Mouse (Mus musculus): ENCODE measurements around the gene Hs3st1.
A peak's percentile ranks its signal among the peaks of the same experiment; 100 is the strongest.
"Not testable (repeated sequence)": the region's sequence is repeated elsewhere in the genome, so short reads cannot be mapped to it uniquely, and the experiment has no call there.

Hs3st1 gene

GRCm38 (mm10) chr5:39755375-39755774, at the start of gene Hs3st1:
TSS of gene Hs3st1 (minus strand) at chr5:39755475.
- DNase-seq (ENCODE audit: low spot score): not testable (repeated sequence)

- no peak for DNase-seq (ENCODE audit: low spot score)
Measured at GRCm38 (mm10) chr5:39804663-39805062, 49.4 kb upstream of the Hs3st1 start.

GRCm38 (mm10) chr5:39803941-39804340, 48.7 kb upstream of the Hs3st1 start:
- no peak for DNase-seq (ENCODE audit: low spot score)

- DNase-seq (ENCODE audit: low spot score): peak; percentile 23
Measured at GRCm38 (mm10) chr5:39803457-39803856, 48.2 kb upstream of the Hs3st1 start.

- DNase-seq (ENCODE audit: low spot score): no peak
Measured at GRCm38 (mm10) chr5:39802110-39802509, 46.8 kb upstream of the Hs3st1 start.

GRCm38 (mm10) chr5:39777094-39777710, 21.9 kb upstream of the Hs3st1 start:
- peak; percentile 2 for DNase-seq (ENCODE audit: low spot score)

- DNase-seq (ENCODE audit: low spot score): no peak
Measured at GRCm38 (mm10) chr5:39771680-39772348, 16.5 kb upstream of the Hs3st1 start.

- DNase-seq (ENCODE audit: low spot score): no peak
Measured at GRCm38 (mm10) chr5:39761682-39762456, 6.6 kb upstream of the Hs3st1 start.

GRCm38 (mm10) chr5:39758890-39759475, 3.7 kb upstream of the Hs3st1 start:
- no peak for DNase-seq (ENCODE audit: low spot score)

GRCm38 (mm10) chr5:39736843-39737242, 18.4 kb downstream of the Hs3st1 start:
- no peak for DNase-seq (ENCODE audit: low spot score)

GRCm38 (mm10) chr5:39733750-39734443, 21.4 kb downstream of the Hs3st1 start:
- no peak for DNase-seq (ENCODE audit: low spot score)

- no peak for DNase-seq (ENCODE audit: low spot score)
Measured at GRCm38 (mm10) chr5:39733013-39733749, 22.1 kb downstream of the Hs3st1 start.

GRCm38 (mm10) chr5:39715694-39716550, 39.4 kb downstream of the Hs3st1 start:
- DNase-seq (ENCODE audit: low spot score): no peak

- no peak for DNase-seq (ENCODE audit: low spot score)
Measured at GRCm38 (mm10) chr5:39715193-39715592, 40.1 kb downstream of the Hs3st1 start.

- DNase-seq (ENCODE audit: low spot score): no peak
Measured at GRCm38 (mm10) chr5:39705539-39705938, 49.7 kb downstream of the Hs3st1 start.

GRCm38 (mm10) chr5:39660826-39661225, 94.4 kb downstream of the Hs3st1 start:
- no peak for DNase-seq (ENCODE audit: low spot score)

- no peak for DNase-seq (ENCODE audit: low spot score)
Measured at GRCm38 (mm10) chr5:39659417-39659816, 95.9 kb downstream of the Hs3st1 start.

- DNase-seq (ENCODE audit: low spot score): no peak
Measured at GRCm38 (mm10) chr5:39644827-39645380, 110.4 kb downstream of the Hs3st1 start.

GRCm38 (mm10) chr5:39643924-39644826, 111.1 kb downstream of the Hs3st1 start:
- DNase-seq (ENCODE audit: low spot score): peak; percentile 89

Data from left cerebral cortex, adult 11 months (tissue).